Mouse (Mus musculus) bone marrow, adult 2 months (tissue): Measurements from ENCODE around the gene Coro1c.

ENCODE experiments used
- CTCF ChIP-seq: fragments of 200-500 bp; IDR thresholded peaks from 2 replicates; pipeline ENCODE4 v1.5.1; 2011; ENCODE audit warnings: low read length, control low read depth; ENCODE audit not compliant: control insufficient read depth, insufficient read depth
- POLR2A ChIP-seq: fragments of 200-500 bp; IDR thresholded peaks from 2 replicates; pipeline ENCODE4 v1.6.1; 2011; ENCODE audit warnings: low read depth, mild to moderate bottlenecking, control low read depth, low read length, borderline replicate concordance; ENCODE audit not compliant: control insufficient read depth

DNA sequence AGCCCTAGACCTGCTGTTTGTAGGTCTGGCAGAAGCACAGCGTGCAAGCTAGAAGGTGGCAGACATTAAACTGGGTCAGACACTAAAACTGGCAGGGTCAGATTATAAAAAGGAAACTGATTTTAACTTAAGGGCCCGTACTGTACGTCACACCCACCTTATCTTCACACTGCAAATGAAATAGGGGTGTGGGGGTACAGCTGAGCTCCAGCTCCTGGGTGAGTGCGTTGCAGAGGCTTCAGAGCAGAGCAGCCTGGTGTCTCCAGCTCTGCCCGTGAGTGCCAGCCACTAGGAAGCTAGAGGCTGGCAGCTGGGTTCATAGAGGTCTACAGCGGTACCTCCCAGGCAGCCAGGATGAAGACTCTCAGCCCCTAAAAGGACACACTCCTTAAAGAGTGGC lies 6.5 kb downstream of the Coro1c start:
- TF ChIP-seq CTCF (no peak), POLR2A (no peak)
